Mouse (Mus musculus) retina, adult 2 months (tissue): ENCODE data around the gene Trim26.
"Not testable (repeated sequence)": the region's sequence is repeated elsewhere in the genome, so short reads cannot be mapped to it uniquely, and the experiment has no call there.

Experiments
- DNase-seq: peaks from one replicate; pipeline ENCODE4 v3.0.0-alpha.2; 2012; ENCODE audit warnings: low read depth, low spot score

Gene Trim26

DNA sequence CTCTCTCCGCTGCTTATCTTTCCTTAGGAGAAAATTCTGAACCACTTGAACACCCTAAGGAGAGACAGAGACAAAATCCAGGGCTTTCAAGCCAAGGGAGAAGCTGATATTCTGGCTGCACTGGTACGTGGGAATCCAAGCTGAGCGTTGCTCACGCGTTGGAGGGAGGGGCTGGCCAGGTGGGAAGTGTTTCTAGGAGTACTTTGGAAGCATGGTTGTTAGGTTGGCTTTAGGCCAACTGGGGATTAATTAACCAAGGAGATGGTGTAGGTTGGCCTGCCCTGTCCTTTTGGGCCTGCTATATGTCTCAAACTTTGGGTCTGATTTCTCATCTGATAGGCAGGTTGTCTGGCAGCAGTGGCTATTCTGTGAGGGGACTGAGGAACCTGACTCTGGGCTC, 14.3 kb downstream of the Trim26 start:
- no peak for DNase-seq

DNA sequence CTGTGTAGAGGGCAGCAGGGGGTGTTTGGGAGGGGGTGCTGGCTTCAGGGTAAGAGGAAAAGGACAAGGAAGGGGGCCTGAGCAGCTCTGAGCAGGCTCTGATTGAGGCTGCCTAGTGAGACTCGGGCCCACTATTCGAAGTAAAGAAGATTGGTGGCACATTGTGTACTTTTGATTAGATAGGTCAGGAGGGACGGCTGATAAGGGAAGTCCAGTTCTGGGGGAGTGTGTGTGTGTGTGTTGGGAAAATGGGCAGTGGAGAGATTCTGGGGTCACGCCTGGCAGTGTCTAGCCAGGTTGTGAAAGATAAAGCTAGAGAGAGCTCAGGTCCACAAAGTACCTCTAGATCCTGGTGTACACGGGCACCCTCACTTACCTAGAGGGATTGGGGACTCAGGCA, 14.7 kb downstream of the Trim26 start:
- DNase-seq: no peak

DNA sequence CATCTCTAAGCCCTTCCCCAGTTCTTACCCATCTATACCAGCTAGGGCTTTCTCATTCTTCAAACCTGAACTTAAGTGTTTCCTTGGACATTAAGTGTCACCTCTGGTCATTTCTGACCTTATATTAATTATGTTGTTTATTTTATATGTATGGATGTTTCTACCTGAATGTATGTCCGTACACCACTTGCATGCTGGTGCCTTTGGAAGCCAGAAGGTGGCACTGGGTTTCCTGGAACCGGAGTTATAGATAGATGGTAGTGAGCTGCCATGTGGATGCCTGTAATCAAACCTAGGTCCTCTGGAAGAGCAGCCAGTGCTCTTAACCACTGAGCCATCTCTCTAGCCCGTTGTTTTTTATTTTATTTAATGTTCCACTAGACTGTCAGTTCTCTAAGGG, 18.6 kb downstream of the Trim26 start:
- no peak for DNase-seq

DNA sequence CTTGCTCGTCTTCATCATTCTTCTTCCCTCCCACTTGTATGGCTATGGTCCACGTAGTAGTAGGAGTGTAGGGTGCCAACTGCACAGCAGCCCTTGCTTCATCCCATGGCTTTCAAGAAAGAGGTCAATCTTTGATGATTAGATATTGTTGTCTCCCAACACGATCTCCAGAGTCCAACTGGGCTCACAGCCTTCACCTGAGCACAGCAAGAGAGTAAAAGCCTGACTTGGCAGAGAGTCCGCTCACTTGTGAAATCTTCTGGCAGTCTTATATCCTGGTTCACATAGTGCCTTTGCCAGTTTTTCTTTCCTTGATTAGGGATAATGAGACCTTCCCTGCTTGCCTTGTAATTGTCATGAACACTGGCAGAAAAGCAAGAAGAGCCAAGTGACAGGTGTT, 19.3 kb downstream of the Trim26 start:
- DNase-seq: no peak

DNA sequence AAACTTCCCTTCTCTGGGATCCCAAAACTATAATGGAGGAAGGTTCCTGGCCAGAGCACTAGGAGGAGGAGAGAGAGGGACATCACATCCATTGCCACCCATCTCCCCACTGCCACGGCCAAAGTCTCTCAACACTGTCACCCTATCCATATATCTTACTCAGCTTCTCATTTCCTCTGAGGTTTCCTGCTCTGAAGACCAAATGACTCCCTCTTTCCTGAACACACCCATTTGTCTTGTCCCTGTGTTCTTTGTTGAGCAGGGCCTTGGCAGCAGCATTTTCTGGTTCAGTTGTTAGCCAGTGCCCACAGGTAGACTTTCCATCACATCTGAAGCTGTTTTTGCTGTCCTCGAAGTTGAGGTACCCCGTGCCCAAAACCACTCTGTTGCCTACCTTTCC, 21.2 kb downstream of the Trim26 start:
- no peak for DNase-seq

DNA sequence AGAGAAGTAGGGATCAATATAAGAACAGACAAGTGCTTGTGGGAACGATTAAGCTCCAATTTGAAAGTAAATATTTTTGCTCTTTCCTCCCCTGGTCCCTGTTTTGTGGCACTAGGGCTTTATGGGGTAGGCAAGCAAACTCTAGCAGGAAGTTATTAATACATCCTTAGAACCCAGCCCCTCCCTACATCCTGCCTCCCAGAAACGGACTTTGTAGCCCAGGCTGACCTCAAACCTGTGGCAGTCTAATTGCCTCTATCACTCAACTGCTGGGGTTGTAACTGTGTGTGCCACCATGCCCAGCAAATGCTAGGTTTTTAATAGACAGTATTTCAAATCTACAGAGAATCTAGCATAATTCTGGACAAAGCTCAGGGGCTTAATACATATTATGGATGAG, 24.7 kb downstream of the Trim26 start:
- no peak for DNase-seq

DNA sequence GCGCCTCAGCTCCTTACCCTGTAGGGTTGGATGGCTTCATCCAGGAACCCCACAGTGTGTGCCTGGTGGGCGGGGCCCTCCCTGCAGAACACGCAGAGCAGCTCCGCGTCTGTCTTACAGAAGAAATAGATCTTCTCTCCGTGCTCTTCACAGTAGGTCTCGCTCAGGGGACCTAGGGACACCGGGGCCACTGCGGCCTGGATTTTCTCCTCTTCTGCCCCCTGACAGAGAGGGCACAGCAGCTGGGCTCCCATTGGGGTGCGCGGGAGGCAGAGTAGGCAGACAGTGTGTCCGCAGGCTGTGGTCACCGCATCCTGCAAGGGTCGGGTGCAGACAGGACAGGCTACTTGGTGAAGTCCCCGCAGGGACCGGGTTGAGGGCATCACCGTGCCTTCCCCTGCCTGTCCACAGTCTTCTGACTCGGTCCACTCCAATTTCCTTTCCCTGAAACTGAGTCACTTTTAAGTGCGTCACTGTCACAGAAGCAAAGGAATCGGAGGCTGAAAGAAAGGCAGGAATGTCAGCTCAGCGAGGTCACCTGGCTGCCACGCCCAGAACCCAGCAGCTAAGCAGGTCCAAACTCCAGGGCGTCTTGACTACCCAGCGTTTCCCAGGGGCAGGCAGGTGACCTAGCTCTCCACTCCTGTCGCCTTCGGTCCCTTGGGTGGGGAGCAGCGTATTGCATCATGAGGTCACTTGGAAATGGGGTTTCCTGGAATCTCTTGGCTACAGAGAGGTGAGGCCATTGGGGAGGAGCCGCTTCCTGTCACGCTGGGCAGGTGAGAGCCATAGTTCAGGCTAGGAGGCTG, 30.0 kb downstream of the Trim26 start, which contains the start of gene Trim15:
Gene Trim15 (minus strand): TSS at position 492 of the 809 bp plus-strand sequence.
- no peak for DNase-seq

DNA sequence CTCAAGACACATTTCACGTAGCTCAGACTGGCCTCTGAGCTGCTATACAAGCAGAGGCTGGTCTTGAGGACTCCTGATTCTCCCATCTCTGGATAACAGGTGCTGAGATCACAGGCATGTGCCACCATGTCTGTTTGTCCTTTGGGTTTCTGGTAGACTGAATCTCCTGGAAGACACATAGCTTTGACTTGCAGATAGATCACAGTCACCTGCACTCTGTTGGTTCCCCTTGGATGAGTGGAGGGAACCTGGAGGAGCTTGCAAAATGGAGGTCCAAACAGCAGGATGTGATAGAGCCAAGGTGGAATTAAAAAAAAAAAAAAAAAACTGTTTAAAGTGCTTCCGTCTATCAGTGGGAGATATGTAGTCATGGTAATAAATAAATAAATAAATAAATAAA, 31.9 kb downstream of the Trim26 start:
- DNase-seq: no peak

DNA sequence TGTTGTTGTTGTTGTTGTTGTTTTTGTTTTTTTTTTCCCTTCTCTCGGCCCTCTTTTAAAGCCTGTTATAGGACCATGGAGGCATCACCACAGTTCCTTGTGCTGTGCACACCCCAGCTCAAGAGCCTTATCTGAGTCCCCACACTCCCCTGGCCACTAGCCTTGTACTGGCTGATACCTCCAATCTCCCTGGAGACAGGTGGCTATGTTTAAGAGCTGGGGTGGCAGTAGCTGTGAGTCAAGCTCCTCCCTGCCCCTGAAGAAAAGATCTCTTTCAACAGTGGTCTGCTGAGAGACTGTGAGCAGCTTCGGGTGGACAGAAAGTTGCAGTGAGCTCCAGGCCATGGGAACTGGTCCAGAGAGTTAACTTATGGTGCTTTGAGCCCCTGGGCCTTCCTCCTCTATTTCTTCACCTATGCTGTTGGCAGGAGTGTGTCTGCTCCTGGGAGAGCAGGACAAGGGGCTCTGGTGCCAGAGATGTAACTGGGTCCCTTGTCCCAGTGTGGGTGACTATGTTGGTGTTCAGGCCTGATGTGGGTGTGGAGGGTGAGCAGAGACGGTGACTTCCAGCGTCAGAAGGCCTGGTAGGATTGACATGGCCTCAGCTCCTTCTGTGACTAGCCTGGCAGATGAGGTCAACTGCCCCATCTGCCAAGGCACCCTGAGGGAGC, 32.5 kb downstream of the Trim26 start, which contains the start of gene Trim10:
Gene Trim10 (plus strand): TSS at position 291 of the 671 bp plus-strand sequence.
- no peak for DNase-seq

DNA sequence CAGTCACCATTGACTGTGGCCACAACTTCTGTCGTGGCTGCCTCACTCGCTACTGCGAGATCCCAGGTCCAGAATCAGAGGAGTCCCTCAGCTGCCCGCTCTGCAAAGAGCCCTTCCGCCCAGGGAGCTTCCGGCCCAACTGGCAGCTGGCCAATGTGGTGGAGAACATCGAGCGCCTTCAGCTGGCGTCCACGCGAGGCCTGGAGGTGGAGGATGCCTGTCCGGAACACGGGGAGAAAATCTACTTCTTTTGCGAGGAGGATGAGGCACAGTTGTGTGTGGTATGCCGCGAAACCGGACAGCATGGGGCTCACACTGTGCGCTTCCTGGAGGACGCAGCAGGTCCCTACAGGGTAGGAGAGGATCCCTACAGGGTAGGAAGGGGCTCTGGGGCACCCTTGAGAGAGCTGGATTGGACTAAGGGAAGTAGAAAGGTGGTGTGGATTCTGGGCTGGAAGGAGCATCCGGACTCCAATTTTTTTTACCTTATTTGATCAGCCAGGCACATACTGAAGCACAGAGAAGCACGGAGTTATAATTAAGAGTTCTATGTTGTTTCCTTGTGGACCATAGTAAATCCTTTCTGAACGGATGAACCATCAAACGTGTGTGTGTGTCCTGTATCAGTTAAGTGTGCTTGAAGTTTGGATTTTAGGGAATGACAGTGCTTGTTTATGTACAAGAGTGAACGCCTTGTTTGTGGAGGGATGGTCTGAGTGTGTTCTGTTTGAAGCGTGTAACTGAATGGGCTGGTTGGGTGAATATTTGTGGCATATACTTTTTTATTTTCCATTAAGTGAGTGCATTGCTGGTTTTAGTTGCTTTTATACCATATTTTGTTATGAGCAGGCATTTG, 33.2 kb downstream of the Trim26 start:
- no peak for DNase-seq

DNA sequence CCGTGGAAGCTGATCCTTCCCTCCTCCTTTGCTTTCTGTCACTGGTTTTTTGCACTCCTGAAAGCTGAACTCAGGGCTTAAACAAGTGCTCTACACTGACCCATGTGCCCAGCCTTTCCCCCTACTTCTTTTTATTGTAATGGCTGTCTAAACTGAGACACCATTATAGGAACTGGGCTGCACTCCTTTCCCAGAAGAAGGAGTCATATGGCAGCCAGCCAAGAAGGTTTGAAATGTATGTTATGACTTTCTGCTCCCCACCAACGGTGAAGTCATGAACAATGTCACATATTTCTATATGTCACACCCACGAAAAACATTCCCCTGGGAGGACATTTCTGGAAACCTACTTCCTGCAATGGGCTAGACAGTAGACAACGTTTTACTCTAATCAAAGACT, 37.7 kb downstream of the Trim26 start:
- DNase-seq: no peak

DNA sequence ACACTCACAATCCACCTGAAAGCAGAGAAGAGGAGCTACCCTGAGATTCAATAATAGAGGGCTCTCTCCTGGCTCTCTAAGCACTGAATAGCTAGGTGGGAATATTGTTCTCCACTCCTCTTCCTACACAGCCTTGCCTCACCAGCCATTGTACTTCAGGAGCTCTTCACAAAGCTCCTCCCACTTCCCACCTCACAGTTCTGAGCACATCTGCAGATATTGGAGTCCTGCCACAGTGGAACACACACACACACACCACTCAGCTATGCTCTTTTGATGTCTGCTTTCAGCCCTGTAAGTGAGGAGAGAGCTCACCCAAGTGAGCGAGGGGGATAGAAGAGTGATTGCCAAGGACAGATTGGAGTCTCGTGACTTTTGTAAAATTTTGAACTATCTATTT, 46.4 kb downstream of the Trim26 start:
- DNase-seq: no peak

DNA sequence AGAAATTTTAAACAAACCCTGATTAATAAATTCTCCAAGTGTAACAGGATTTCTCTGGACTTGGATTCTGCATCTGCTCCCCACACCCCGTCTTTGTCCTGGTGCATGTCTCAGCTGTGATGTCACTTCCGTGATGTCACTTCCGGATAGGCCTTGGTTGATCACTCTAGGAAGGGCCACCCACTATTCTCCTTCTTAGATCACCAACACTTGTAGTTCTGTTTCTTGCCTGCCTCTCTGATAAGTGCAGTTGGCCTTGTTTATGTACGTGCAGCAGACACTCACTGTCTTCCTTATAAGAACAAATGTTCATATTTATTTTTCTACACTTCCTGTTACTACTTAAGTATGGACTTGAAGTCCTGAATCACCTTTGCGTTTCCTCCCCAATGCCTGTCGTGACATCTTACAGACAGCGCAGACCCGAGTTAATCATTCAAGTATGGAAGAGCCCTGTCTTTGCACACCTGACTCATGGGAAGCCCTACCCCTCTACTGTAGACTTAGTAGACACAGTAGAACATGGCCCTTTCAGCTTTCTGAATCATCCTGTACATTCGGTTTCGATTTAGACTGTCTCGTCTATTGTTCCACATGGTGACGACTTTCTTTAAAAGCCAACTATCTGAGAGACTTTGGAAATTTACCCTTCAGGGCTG, 48.3 kb downstream of the Trim26 start:
- no peak for DNase-seq

DNA sequence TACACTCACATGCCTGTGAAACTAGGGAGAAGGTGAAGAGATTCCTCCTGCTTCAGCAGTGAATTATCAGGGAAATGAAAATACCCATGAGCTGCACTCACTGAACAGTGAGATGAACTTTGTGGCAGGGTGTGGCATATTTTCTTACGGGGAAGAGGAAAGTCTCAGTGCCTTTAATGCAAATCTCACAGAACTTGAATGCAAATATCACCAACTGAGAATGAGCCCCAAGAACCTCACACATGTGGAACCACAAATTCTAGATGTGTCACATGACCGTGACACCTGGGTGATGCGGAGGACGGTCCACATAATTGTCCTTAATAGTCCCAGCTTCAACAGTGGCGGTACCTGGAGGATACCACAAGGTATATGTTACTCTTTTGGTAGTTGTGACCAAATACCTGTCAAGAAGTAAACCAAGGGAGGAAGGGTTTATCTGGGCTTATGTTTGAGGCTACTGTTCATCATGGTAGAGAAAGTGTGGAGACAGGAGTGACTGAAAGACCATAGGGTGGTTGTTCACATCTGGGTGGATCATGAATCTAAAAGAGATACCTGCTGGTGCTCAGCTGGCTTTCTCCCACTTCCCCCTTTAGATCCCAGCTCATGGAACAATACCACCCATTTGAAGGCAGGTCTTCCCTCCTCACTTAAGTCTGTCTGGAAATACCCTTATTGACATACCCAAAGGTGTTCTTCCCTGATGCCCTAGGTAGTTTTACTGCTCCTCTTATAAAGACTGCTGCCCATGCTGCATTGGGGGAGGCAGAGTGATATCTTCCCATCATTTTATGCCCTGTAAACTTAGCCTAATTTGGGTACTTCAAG, 53.4 kb downstream of the Trim26 start, which contains the start of gene Trim40:
Gene Trim40 (minus strand): TSS at position 51 of the 831 bp plus-strand sequence.
- DNase-seq: no peak

DNA sequence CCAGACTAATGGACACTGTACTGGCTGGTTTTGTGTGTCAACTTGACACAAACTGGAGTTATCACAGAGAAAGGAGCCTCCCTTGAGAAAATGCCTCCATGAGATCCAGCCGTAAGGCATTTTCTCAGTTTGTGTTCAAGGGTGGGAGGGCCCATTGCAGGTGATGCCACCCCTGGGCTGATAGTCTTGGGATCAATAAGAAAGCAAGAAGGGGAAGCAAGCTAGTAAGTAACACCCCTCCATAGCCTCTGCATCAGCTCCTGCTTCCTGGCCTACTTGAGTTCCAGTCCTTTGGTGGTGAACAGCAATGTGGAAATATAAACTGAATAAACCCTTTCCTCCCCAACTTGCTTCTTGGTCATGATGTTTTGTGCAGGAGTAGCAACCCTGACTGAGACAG, 54.6 kb downstream of the Trim26 start:
- not testable (repeated sequence) for DNase-seq

DNA sequence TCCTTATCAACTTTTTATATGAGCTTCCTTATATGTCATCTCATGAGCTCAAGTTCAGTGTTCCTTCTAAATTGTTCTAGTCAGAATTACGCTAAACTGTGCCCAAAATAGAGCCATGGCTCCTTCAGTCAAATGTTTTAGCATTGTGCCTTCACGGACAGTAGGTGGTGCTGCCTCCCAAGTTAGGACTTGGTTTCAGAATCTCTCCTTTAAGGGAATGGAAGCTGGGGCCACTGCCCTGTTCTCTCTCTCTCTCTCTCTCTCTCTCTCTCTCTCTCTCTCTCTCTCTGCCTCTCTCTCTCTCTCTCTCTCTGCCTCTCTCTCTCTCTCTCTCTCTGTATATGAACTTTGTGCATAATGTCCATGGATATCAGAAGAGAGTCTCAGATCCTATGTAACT, 55.4 kb downstream of the Trim26 start:
- no peak for DNase-seq

DNA sequence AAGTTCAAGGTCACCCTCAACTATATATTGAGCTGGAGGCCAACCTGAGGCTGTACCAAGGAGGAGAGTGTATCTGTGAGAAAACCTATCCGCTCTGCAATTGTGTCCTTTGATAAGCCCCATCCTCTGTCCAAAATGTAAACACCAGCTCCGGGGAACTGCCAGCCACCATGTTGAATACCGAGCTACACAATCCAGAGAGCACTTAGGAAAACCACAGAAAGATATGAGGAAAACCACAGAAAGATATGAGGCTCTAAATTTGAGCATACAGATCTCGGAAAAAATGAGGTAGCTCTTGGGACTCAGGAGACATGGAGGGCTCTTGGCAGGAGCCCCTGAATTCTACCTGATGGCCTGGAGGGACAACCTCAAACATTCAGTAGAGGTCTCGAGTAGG, 56.5 kb downstream of the Trim26 start:
- no peak for DNase-seq

DNA sequence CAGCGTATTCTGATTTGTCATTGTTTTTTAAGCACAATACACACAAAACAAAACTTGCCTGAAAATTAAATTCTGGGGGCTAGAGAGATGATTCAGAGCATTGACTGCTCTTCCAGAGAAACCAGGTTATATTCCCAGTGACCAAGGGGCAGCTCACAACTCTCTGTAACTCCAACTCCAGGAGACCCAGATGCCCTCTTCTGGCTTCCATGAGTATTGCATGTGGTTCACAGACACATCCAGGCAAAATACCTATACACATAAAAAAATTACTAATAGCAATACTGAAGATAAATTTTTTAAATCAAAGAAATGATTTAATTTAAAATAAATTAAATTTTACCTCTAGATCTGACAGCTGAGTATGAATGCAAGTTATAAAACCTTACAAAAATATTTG, 59.6 kb downstream of the Trim26 start:
- no peak for DNase-seq

DNA sequence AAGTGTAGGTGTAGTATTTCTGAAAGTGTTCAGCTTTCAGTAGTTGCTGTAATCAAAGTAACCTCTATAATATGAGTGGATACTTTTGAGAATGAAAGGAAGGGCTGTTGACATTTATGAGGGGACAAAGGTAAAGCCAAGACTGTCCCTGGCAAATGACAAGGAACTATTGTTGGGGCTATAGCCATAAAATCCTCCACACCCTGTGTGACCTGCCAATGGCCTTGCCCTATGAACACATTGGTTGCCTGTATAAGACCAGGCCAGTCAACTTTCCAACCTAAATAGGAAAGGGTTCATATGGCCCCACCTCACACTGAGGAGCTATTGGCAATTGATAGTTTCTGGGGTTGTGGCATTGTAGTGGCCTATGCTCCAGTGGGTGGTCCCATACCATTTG, 60.1 kb downstream of the Trim26 start:
- no peak for DNase-seq

DNA sequence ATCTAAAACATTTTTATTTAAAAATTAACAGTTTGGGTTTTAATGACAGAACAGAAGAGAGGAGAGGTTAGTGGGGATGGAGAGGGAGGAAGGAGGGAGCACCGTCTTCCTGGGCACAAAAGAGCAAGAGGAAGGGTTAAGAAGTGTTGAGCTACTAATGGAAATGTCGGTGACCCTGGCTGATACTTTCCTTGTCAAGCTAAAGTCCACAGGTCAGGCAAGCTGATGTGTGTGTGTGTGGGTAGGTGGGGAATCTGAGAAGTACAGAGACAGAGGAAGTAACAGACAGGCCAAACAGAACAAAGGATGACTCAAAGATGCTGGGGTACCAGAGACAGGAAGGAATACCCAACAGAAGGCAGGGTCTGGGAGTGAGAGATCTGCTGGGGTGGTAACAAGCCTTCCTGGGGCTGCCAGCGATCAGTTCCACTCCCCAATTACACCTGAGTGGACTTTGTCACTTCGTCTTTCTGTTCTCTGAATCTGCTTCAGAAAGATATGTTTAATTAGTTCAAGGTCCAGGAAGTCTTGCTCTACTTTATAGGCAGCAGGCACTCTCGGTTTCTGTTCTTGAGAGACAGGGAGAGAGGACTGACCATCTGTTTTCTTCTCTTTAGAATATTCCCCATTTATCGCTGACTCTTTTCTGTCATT, 60.7 kb downstream of the Trim26 start, which contains the start of gene Trim31:
Gene Trim31 (plus strand): TSS at position 567 of the 654 bp plus-strand sequence.
- DNase-seq: no peak
